Mouse (Mus musculus): ENCODE data around the gene Rad18. TPM values are rescaled to one million over a fixed set of nuclear protein-coding genes. Genes with fewer than 3 reads are reported as not detected.
A peak's percentile ranks its signal among the peaks of the same experiment; 100 is the strongest.

Gene Rad18
- 31.1 and 34.9 TPM in 2 replicates for polyA plus RNA-seq (2015; fragmentation: Nextera tagmentation; extraction: Ambion mirVana)

GRCm38 (mm10) chr6:112696056-112696950, at the start of gene Rad18:
Gene Rad18, minus strand, starts transcription at chr6:112696686.
- peak within 1 kb of the TSS; percentile 68 for H3K4me3 ChIP-seq (replicated peaks)
- H3K9me3 ChIP-seq: no peaks in the 10 kb centered on the region
- H3K27ac ChIP-seq: peak within 1 kb of the TSS; percentile 48
- no peaks in the 10 kb centered on the region for H3K36me3 ChIP-seq
- no peaks in the 10 kb centered on the region for H3K4me1 ChIP-seq
- peak; percentile 94 for ATAC-seq (ENCODE audit: insufficient read depth, low FRiP score, low read depth)
- WGBS: under 1% methylated on average over 77 of the region's 77 CpGs
- no peaks in the 10 kb centered on the region for H3K27me3 ChIP-seq (replicated peaks)
- H3K9ac ChIP-seq: peak within 1 kb of the TSS; percentile 59
- H3K4me2 ChIP-seq: peak within 1 kb of the TSS; percentile 79

GRCm38 (mm10) chr6:112742297-112742696, 45.8 kb upstream of the Rad18 start:
- H3K4me3 ChIP-seq (replicated peaks): no peak overlapping the region
- no peak for ATAC-seq (ENCODE audit: insufficient read depth, low FRiP score, low read depth)
- no peak overlapping the region for H3K9ac ChIP-seq
- H3K9me3 ChIP-seq: no peaks in the 10 kb centered on the region
- H3K4me1 ChIP-seq: no peaks in the 10 kb centered on the region
- no peaks in the 10 kb centered on the region for H3K27me3 ChIP-seq (replicated peaks)
- no peak overlapping the region for H3K4me2 ChIP-seq
- H3K27ac ChIP-seq: no peak overlapping the region
- 79% methylated on average over 2 of the region's 2 CpGs for WGBS
- H3K36me3 ChIP-seq: no peaks in the 10 kb centered on the region

- H3K36me3 ChIP-seq: no peaks in the 10 kb centered on the region
- H3K9ac ChIP-seq: no peak overlapping the region
- no peak for ATAC-seq (ENCODE audit: insufficient read depth, low FRiP score, low read depth)
- no peak overlapping the region for H3K4me2 ChIP-seq
- no peaks in the 10 kb centered on the region for H3K4me1 ChIP-seq
- no peak overlapping the region for H3K27ac ChIP-seq
- 88% methylated on average over 5 of the region's 5 CpGs for WGBS
- no peaks in the 10 kb centered on the region for H3K9me3 ChIP-seq
- no peaks in the 10 kb centered on the region for H3K27me3 ChIP-seq (replicated peaks)
- H3K4me3 ChIP-seq (replicated peaks): no peak overlapping the region
These were observed 45.3 kb upstream of the Rad18 start for GRCm38 (mm10) chr6:112741766-112742165.

GRCm38 (mm10) chr6:112739635-112740034, 43.1 kb upstream of the Rad18 start:
- Histone ChIP-seq H3K9me3 (no peaks in the 10 kb centered on the region), H3K27ac (no peak overlapping the region), H3K4me1 (no peaks in the 10 kb centered on the region), H3K27me3 (replicated peaks) (no peaks in the 10 kb centered on the region), H3K4me3 (replicated peaks) (no peak overlapping the region), H3K4me2 (no peak overlapping the region), H3K9ac (no peak overlapping the region), H3K36me3 (0 out of 2 replicates have a peak, but pooled peaks cover 3% of the 10 kb centered on the region)
- WGBS: 87% methylated on average over 3 of the region's 3 CpGs
- ATAC-seq (ENCODE audit: insufficient read depth, low FRiP score, low read depth): no peak

- H3K36me3 ChIP-seq: 0 out of 2 replicates have a peak, but pooled peaks cover 3% of the 10 kb centered on the region
- no peaks in the 10 kb centered on the region for H3K27me3 ChIP-seq (replicated peaks)
- H3K9ac ChIP-seq: no peak overlapping the region
- no peaks in the 10 kb centered on the region for H3K4me1 ChIP-seq
- no peak for ATAC-seq (ENCODE audit: insufficient read depth, low FRiP score, low read depth)
- no peak overlapping the region for H3K4me2 ChIP-seq
- H3K4me3 ChIP-seq (replicated peaks): no peak overlapping the region
- H3K27ac ChIP-seq: no peak overlapping the region
- WGBS: 93% methylated on average over 6 of the region's 6 CpGs
- no peaks in the 10 kb centered on the region for H3K9me3 ChIP-seq
These were observed 42.4 kb upstream of the Rad18 start for GRCm38 (mm10) chr6:112738924-112739323.

GRCm38 (mm10) chr6:112736471-112736870, 40.0 kb upstream of the Rad18 start:
- H3K27me3 ChIP-seq (replicated peaks): no peaks in the 10 kb centered on the region
- no peak overlapping the region for H3K4me2 ChIP-seq
- H3K27ac ChIP-seq: no peak overlapping the region
- H3K9ac ChIP-seq: no peak overlapping the region
- 84% methylated on average over 3 of the region's 3 CpGs for WGBS
- 0 out of 2 replicates have a peak, but pooled peaks cover 3% of the 10 kb centered on the region for H3K36me3 ChIP-seq
- H3K4me1 ChIP-seq: no peaks in the 10 kb centered on the region
- no peaks in the 10 kb centered on the region for H3K9me3 ChIP-seq
- no peak for ATAC-seq (ENCODE audit: insufficient read depth, low FRiP score, low read depth)
- H3K4me3 ChIP-seq (replicated peaks): no peak overlapping the region

GRCm38 (mm10) chr6:112735054-112735453, 38.6 kb upstream of the Rad18 start:
- no peak overlapping the region for H3K9ac ChIP-seq
- H3K9me3 ChIP-seq: no peaks in the 10 kb centered on the region
- no peak overlapping the region for H3K4me3 ChIP-seq (replicated peaks)
- no peak for ATAC-seq (ENCODE audit: insufficient read depth, low FRiP score, low read depth)
- WGBS: 83% methylated on average over 2 of the region's 2 CpGs
- no peak overlapping the region for H3K4me2 ChIP-seq
- no peak overlapping the region for H3K27ac ChIP-seq
- 0 out of 2 replicates have a peak, but pooled peaks cover 3% of the 10 kb centered on the region for H3K36me3 ChIP-seq
- H3K4me1 ChIP-seq: no peaks in the 10 kb centered on the region
- no peaks in the 10 kb centered on the region for H3K27me3 ChIP-seq (replicated peaks)

GRCm38 (mm10) chr6:112733942-112734341, 37.5 kb upstream of the Rad18 start:
- WGBS: 64% methylated on average over 5 of the region's 5 CpGs
- H3K4me1 ChIP-seq: no peaks in the 10 kb centered on the region
- ATAC-seq (ENCODE audit: insufficient read depth, low FRiP score, low read depth): no peak
- no peak overlapping the region for H3K4me3 ChIP-seq (replicated peaks)
- H3K9ac ChIP-seq: no peak overlapping the region
- H3K36me3 ChIP-seq: 0 out of 2 replicates have a peak, but pooled peaks cover 3% of the 10 kb centered on the region
- no peak overlapping the region for H3K4me2 ChIP-seq
- H3K27me3 ChIP-seq (replicated peaks): no peaks in the 10 kb centered on the region
- no peaks in the 10 kb centered on the region for H3K9me3 ChIP-seq
- no peak overlapping the region for H3K27ac ChIP-seq

GRCm38 (mm10) chr6:112732434-112732833, 35.9 kb upstream of the Rad18 start:
- peaks cover 3% of the 10 kb centered on the region; the same call in 1 of the 2 replicates for H3K36me3 ChIP-seq
- no peaks in the 10 kb centered on the region for H3K27me3 ChIP-seq (replicated peaks)
- no peak for ATAC-seq (ENCODE audit: insufficient read depth, low FRiP score, low read depth)
- H3K4me1 ChIP-seq: 0 out of 2 replicates have a peak, but pooled peaks cover 7% of the 10 kb centered on the region
- no peaks in the 10 kb centered on the region for H3K9me3 ChIP-seq
- no peak overlapping the region for H3K27ac ChIP-seq
- WGBS: 96% methylated on average over 3 of the region's 3 CpGs
- H3K4me2 ChIP-seq: no peak overlapping the region
- no peak overlapping the region for H3K9ac ChIP-seq
- H3K4me3 ChIP-seq (replicated peaks): no peak overlapping the region

GRCm38 (mm10) chr6:112731386-112731785, 34.9 kb upstream of the Rad18 start:
- Histone ChIP-seq H3K4me2 (no peak overlapping the region), H3K27ac (no peak overlapping the region), H3K4me3 (replicated peaks) (no peak overlapping the region), H3K9me3 (no peaks in the 10 kb centered on the region), H3K36me3 (peaks cover 3% of the 10 kb centered on the region; the same call in 1 of the 2 replicates), H3K9ac (no peak overlapping the region), H3K4me1 (0 out of 2 replicates have a peak, but pooled peaks cover 7% of the 10 kb centered on the region), H3K27me3 (replicated peaks) (no peaks in the 10 kb centered on the region)
- no peak for ATAC-seq (ENCODE audit: insufficient read depth, low FRiP score, low read depth)
- 90% methylated on average over 10 of the region's 10 CpGs for WGBS

- Histone ChIP-seq H3K9me3 (no peaks in the 10 kb centered on the region), H3K36me3 (no peaks in the 10 kb centered on the region; the same call in 1 of the 2 replicates), H3K4me3 (replicated peaks) (peak overlapping the region; percentile 29), H3K4me1 (0 out of 2 replicates have a peak, but pooled peaks cover 7% of the 10 kb centered on the region), H3K4me2 (peak overlapping the region; percentile 43), H3K27ac (peak overlapping the region; percentile 48; the same call in 1 of the 2 replicates), H3K27me3 (replicated peaks) (no peaks in the 10 kb centered on the region), H3K9ac (no peak overlapping the region)
- peak; percentile 93 for ATAC-seq (ENCODE audit: insufficient read depth, low FRiP score, low read depth)
- 4% methylated on average over 17 of the region's 17 CpGs for WGBS
These were observed 32.4 kb upstream of the Rad18 start for GRCm38 (mm10) chr6:112728760-112729422.

- Histone ChIP-seq H3K36me3 (no peaks in the 10 kb centered on the region; the same call in 1 of the 2 replicates), H3K9me3 (no peaks in the 10 kb centered on the region), H3K27me3 (replicated peaks) (no peaks in the 10 kb centered on the region), H3K4me1 (0 out of 2 replicates have a peak, but pooled peaks cover 7% of the 10 kb centered on the region), H3K4me3 (replicated peaks) (no peak overlapping the region), H3K27ac (no peak overlapping the region), H3K9ac (no peak overlapping the region), H3K4me2 (no peak overlapping the region)
- no peak for ATAC-seq (ENCODE audit: insufficient read depth, low FRiP score, low read depth)
- 77% methylated on average over 4 of the region's 4 CpGs for WGBS
These were observed 29.0 kb upstream of the Rad18 start for GRCm38 (mm10) chr6:112725468-112725867.

Measured in stomach, embryonic 15.5 days (tissue).